Mouse (Mus musculus) adipose tissue, adult 10 weeks (tissue): ENCODE measurements around the gene Pank3. TPM values are rescaled to one million over a fixed set of nuclear protein-coding genes. Genes with fewer than 3 reads are reported as not detected.

Experiments used
- polyA plus RNA-seq: library from polyadenylated mRNA; stranded (reverse); fragments of 350-450 nt; fragmentation: Illumina TruSeq; extraction: RNeasy Lipid Tissue Mini Kit (QIAGEN cat#74804); gene quantifications from one replicate; pipeline ENCODE4 v1.2.3, GENCODE M21; 2014; ENCODE audit warnings: low read depth, low replicate concordance

Gene Pank3
- 58.7 TPM for polyA plus RNA-seq

GRCm38 (mm10) chr11:35769188-35769745 is at the start of gene Pank3:
Pank3 (plus strand) TSS chr11:35769484.

GRCm38 (mm10) chr11:35798874-35799273 is 29.6 kb downstream of the Pank3 start, which contains the start of gene Fbll1:
Fbll1 (minus strand) TSS chr11:35798884.

GRCm38 (mm10) chr11:35834022-35834760 is 64.9 kb downstream of the Pank3 start, which contains the start of gene Rars:
Rars (minus strand) TSS chr11:35834506.

Other genes with a start within 250 kb of the Pank3 start
- gene Fbll1, start 29.4 kb downstream of the Pank3 start, polyA plus RNA-seq = not detected
- gene Rars, start 65.0 kb downstream of the Pank3 start, polyA plus RNA-seq = 41.5 TPM
- gene Wwc1, start 211.0 kb downstream of the Pank3 start, polyA plus RNA-seq = 63.7 TPM